Mouse (Mus musculus) heart, embryonic 11.5 days (tissue): ENCODE measurements around the gene Btbd2. TPM values are rescaled to one million over a fixed set of nuclear protein-coding genes. Genes with fewer than 3 reads are reported as not detected.
A peak's percentile ranks its signal among the peaks of the same experiment; 100 is the strongest.

ENCODE experiments used
- ATAC-seq: fragments of 200-750 bp; cut with Nextera tagmentation; replicated peaks from 2 replicates; pipeline ENCODE4 v1.8.0; 2017; ENCODE audit warnings: moderate library complexity; ENCODE audit not compliant: insufficient number of reproducible peaks, low FRiP score, low TSS enrichment
- H3K27ac ChIP-seq: fragments of 300-500 bp; sonication (generic); 2 replicates; pipeline ENCODE4 v1.5.1; 2014; ENCODE audit warnings: mild to moderate bottlenecking, low read depth, low read length
- H3K27me3 ChIP-seq: fragments of 300-500 bp; sonication (generic); 2 replicates; pipeline ENCODE4 v1.6.1; 2014; ENCODE audit warnings: mild to moderate bottlenecking, low read length, mixed read lengths; ENCODE audit not compliant: control insufficient read depth, insufficient read depth
- H3K36me3 ChIP-seq: fragments of 300-500 bp; sonication (generic); 2 replicates; pipeline ENCODE4 v1.6.1; 2014; ENCODE audit warnings: mild to moderate bottlenecking, low read length, moderate library complexity, mixed read lengths; ENCODE audit not compliant: control insufficient read depth, insufficient read depth
- H3K4me1 ChIP-seq: fragments of 300-500 bp; sonication (generic); 2 replicates; pipeline ENCODE4 v1.6.1; 2014; ENCODE audit warnings: low read length; ENCODE audit not compliant: control insufficient read depth, insufficient read depth
- H3K4me2 ChIP-seq: fragments of 300-500 bp; sonication (generic); 2 replicates; pipeline ENCODE4 v1.6.1; 2014; ENCODE audit warnings: mild to moderate bottlenecking, moderate library complexity
- H3K4me3 ChIP-seq: fragments of 300-500 bp; sonication (generic); 2 replicates; pipeline ENCODE4 v1.5.1; 2014; ENCODE audit warnings: low read depth, low read length
- H3K9ac ChIP-seq: fragments of 300-500 bp; sonication (generic); 2 replicates; pipeline ENCODE4 v1.6.1; 2014; ENCODE audit warnings: mild to moderate bottlenecking, low read depth, low read length, moderate library complexity
- H3K9me3 ChIP-seq: fragments of 300-500 bp; sonication (generic); replicated peaks from 2 replicates; pipeline ENCODE4 v1.6.1; 2016; ENCODE audit warnings: low read length; ENCODE audit not compliant: control insufficient read depth
- WGBS: fragments of 180-500 bp; shearing (Covaris S2); extraction: QIAGEN DNeasy Blood & Tissue Kit; methylation state at CpG from one replicate; pipeline ENCODE4 v1.1.7; 2014; ENCODE audit not compliant: insufficient replicate concordance; 5-methylcytosine and 5-hydroxymethylcytosine counted together
- polyA plus RNA-seq: library from polyadenylated mRNA; unstranded; fragments of >200 nt; fragmentation: Nextera tagmentation; extraction: Ambion mirVana; gene quantifications from 2 replicates; pipeline ENCODE4 v1.2.1, GENCODE M21; 2014

The Btbd2 gene
- polyA plus RNA-seq, 1 experiment from 2014 or later, result 37.6 TPM

GRCm38 (mm10) chr10:80622661-80623456 lies 34.0 kb downstream of the Btbd2 start, which contains the start of gene Csnk1g2:
TSS of gene Csnk1g2 (plus strand) at chr10:80622838.
- H3K4me1 ChIP-seq, result peaks cover 38% of the 10 kb centered on the region
- no peaks in the 10 kb centered on the region for H3K27me3 ChIP-seq
- under 1% methylated on average over 66 of the region's 85 CpGs for WGBS

GRCm38 (mm10) chr10:80621940-80622660 lies 34.8 kb downstream of the Btbd2 start:
- no peaks in the 10 kb centered on the region for H3K9me3 ChIP-seq
- H3K4me1 ChIP-seq, result peaks cover 30% of the 10 kb centered on the region
- peak overlapping the region; percentile 96 for H3K4me3 ChIP-seq
- H3K36me3 ChIP-seq, result no peaks in the 10 kb centered on the region
- peak overlapping the region; percentile 99 for H3K4me2 ChIP-seq
- WGBS, result under 1% methylated on average over 64 of the region's 64 CpGs
- peak overlapping the region; percentile 91 for H3K9ac ChIP-seq
- H3K27ac ChIP-seq, result peak overlapping the region; percentile 95
- peak; percentile 91 for ATAC-seq
- H3K27me3 ChIP-seq, result no peaks in the 10 kb centered on the region

More at GRCm38 (mm10) chr10:80622661-80623456, 34.0 kb downstream of the Btbd2 start, which contains the start of gene Csnk1g2:
- H3K27ac ChIP-seq, result peak within 1 kb of the TSS; percentile 95
- H3K36me3 ChIP-seq, result no peaks in the 10 kb centered on the region
- peak within 1 kb of the TSS; percentile 99 for H3K4me2 ChIP-seq
- ATAC-seq, result peak; percentile 10
- peak within 1 kb of the TSS; percentile 96 for H3K4me3 ChIP-seq
- no peaks in the 10 kb centered on the region for H3K9me3 ChIP-seq
- peak within 1 kb of the TSS; percentile 91 for H3K9ac ChIP-seq

- Histone ChIP-seq H3K9ac (peak overlapping the region; percentile 63), H3K4me2 (peak overlapping the region; percentile 82), H3K9me3 (no peaks in the 10 kb centered on the region), H3K27ac (peak overlapping the region; percentile 95), H3K27me3 (no peaks in the 10 kb centered on the region), H3K4me1 (peaks cover 30% of the 10 kb centered on the region), H3K4me3 (peak overlapping the region; percentile 96), H3K36me3 (no peaks in the 10 kb centered on the region)
- 2% methylated on average over 9 of the region's 9 CpGs for WGBS
- no peak for ATAC-seq
These were observed 35.3 kb downstream of the Btbd2 start for GRCm38 (mm10) chr10:80621690-80621939.

GRCm38 (mm10) chr10:80620796-80621689 lies 35.8 kb downstream of the Btbd2 start:
- H3K9me3 ChIP-seq, result no peaks in the 10 kb centered on the region
- H3K27ac ChIP-seq, result peak overlapping the region; percentile 95
- peak overlapping the region; percentile 96 for H3K4me3 ChIP-seq
- peaks cover 27% of the 10 kb centered on the region for H3K4me1 ChIP-seq
- 56% methylated on average over 16 of the region's 16 CpGs for WGBS
- H3K36me3 ChIP-seq, result no peaks in the 10 kb centered on the region
- H3K4me2 ChIP-seq, result peak overlapping the region; percentile 82
- ATAC-seq, result no peak
- H3K27me3 ChIP-seq, result no peaks in the 10 kb centered on the region
- peak overlapping the region; percentile 63 for H3K9ac ChIP-seq

- H3K9me3 ChIP-seq, result no peaks in the 10 kb centered on the region
- H3K4me3 ChIP-seq, result no peak overlapping the region
- no peaks in the 10 kb centered on the region; the same call in 1 of the 2 replicates for H3K36me3 ChIP-seq
- no peak for ATAC-seq
- no peaks in the 10 kb centered on the region for H3K27me3 ChIP-seq
- H3K27ac ChIP-seq, result no peak overlapping the region
- no peak overlapping the region for H3K4me2 ChIP-seq
- H3K9ac ChIP-seq, result no peak overlapping the region
- 76% methylated on average over 9 of the region's 9 CpGs for WGBS
- H3K4me1 ChIP-seq, result peaks cover 22% of the 10 kb centered on the region
These were observed 36.5 kb downstream of the Btbd2 start for GRCm38 (mm10) chr10:80620365-80620764.

- H3K4me2 ChIP-seq, result no peak overlapping the region
- H3K36me3 ChIP-seq, result peaks cover 6% of the 10 kb centered on the region
- no peak for ATAC-seq
- no peaks in the 10 kb centered on the region for H3K9me3 ChIP-seq
- H3K9ac ChIP-seq, result no peak overlapping the region
- no peak overlapping the region for H3K27ac ChIP-seq
- H3K4me1 ChIP-seq, result peaks cover 18% of the 10 kb centered on the region
- 25% methylated on average over 8 of the region's 8 CpGs for WGBS
- no peak overlapping the region for H3K4me3 ChIP-seq
- no peaks in the 10 kb centered on the region for H3K27me3 ChIP-seq
These were observed 37.2 kb downstream of the Btbd2 start for GRCm38 (mm10) chr10:80619465-80620244.

- H3K4me3 ChIP-seq, result no peak overlapping the region
- H3K9ac ChIP-seq, result no peak overlapping the region
- no peak overlapping the region for H3K4me2 ChIP-seq
- WGBS, result 49% methylated on average over 9 of the region's 9 CpGs
- peaks cover 4% of the 10 kb centered on the region for H3K4me1 ChIP-seq
- ATAC-seq, result no peak
- no peak overlapping the region for H3K27ac ChIP-seq
- H3K36me3 ChIP-seq, result peaks cover 11% of the 10 kb centered on the region
- H3K9me3 ChIP-seq, result no peaks in the 10 kb centered on the region
- no peaks in the 10 kb centered on the region for H3K27me3 ChIP-seq
These were observed 38.7 kb downstream of the Btbd2 start for GRCm38 (mm10) chr10:80618181-80618580.

- H3K27me3 ChIP-seq, result no peaks in the 10 kb centered on the region
- no peak overlapping the region for H3K9ac ChIP-seq
- peaks cover 17% of the 10 kb centered on the region for H3K36me3 ChIP-seq
- H3K9me3 ChIP-seq, result no peaks in the 10 kb centered on the region
- no peak overlapping the region for H3K4me3 ChIP-seq
- WGBS, result 87% methylated on average over 6 of the region's 6 CpGs
- no peak overlapping the region for H3K27ac ChIP-seq
- ATAC-seq, result no peak
- H3K4me2 ChIP-seq, result no peak overlapping the region
- H3K4me1 ChIP-seq, result no peaks in the 10 kb centered on the region
These were observed 42.5 kb downstream of the Btbd2 start for GRCm38 (mm10) chr10:80614351-80614750.
